Mouse (Mus musculus): ENCODE data around the gene Nwd2. TPM values are rescaled to one million over a fixed set of nuclear protein-coding genes. Genes with fewer than 3 reads are reported as not detected.

Gene Nwd2
- polyA plus RNA-seq, 1 experiment = not detected

GRCm38 (mm10) chr5:63728955-63729354 is 80.1 kb downstream of the Nwd2 start:
- no peak overlapping the region for H3K4me3 ChIP-seq (replicated peaks; ENCODE audit: control insufficient read depth, low read depth, low read length)
- WGBS = 64% methylated on average over 3 of the region's 3 CpGs
- no peak overlapping the region for H3K27ac ChIP-seq (ENCODE audit: control insufficient read depth, insufficient read depth, low read depth, low read length, poor library complexity)
- TF ChIP-seq CTCF (IDR thresholded peaks at IDR 0.05; ENCODE audit: control insufficient read depth, insufficient read depth, low read length) = no peak
- TF ChIP-seq POLR2A (IDR thresholded peaks at IDR 0.05; ENCODE audit: borderline replicate concordance, control insufficient read depth, low read depth, low read length) = no peak
- no peaks in the 10 kb centered on the region for H3K4me1 ChIP-seq (ENCODE audit: control insufficient read depth, insufficient read depth, low read length)

GRCm38 (mm10) chr5:63735521-63735920 is 86.6 kb downstream of the Nwd2 start:
- Histone ChIP-seq H3K4me3 (replicated peaks; ENCODE audit: control insufficient read depth, low read depth, low read length) (no peak overlapping the region), H3K27ac (ENCODE audit: control insufficient read depth, insufficient read depth, low read depth, low read length, poor library complexity) (no peak overlapping the region), H3K4me1 (ENCODE audit: control insufficient read depth, insufficient read depth, low read length) (no peaks in the 10 kb centered on the region)
- 80% methylated on average over 7 of the region's 7 CpGs for WGBS
- TF ChIP-seq POLR2A (IDR thresholded peaks at IDR 0.05; ENCODE audit: borderline replicate concordance, control insufficient read depth, low read depth, low read length) = no peak
- no peak for TF ChIP-seq CTCF (IDR thresholded peaks at IDR 0.05; ENCODE audit: control insufficient read depth, insufficient read depth, low read length)

GRCm38 (mm10) chr5:63743426-63743825 is 94.5 kb downstream of the Nwd2 start:
- H3K27ac ChIP-seq (ENCODE audit: control insufficient read depth, insufficient read depth, low read depth, low read length, poor library complexity) = no peak overlapping the region
- no peaks in the 10 kb centered on the region for H3K4me1 ChIP-seq (ENCODE audit: control insufficient read depth, insufficient read depth, low read length)
- TF ChIP-seq CTCF (IDR thresholded peaks at IDR 0.05; ENCODE audit: control insufficient read depth, insufficient read depth, low read length) (no peak), POLR2A (IDR thresholded peaks at IDR 0.05; ENCODE audit: borderline replicate concordance, control insufficient read depth, low read depth, low read length) (no peak)
- H3K4me3 ChIP-seq (replicated peaks; ENCODE audit: control insufficient read depth, low read depth, low read length) = no peak overlapping the region
- 73% methylated on average over 2 of the region's 2 CpGs for WGBS

GRCm38 (mm10) chr5:63748299-63748698 is 99.4 kb downstream of the Nwd2 start:
- TF ChIP-seq CTCF (IDR thresholded peaks at IDR 0.05; ENCODE audit: control insufficient read depth, insufficient read depth, low read length) (no peak), POLR2A (IDR thresholded peaks at IDR 0.05; ENCODE audit: borderline replicate concordance, control insufficient read depth, low read depth, low read length) (no peak)
- Histone ChIP-seq H3K27ac (ENCODE audit: control insufficient read depth, insufficient read depth, low read depth, low read length, poor library complexity) (no peak overlapping the region), H3K4me3 (replicated peaks; ENCODE audit: control insufficient read depth, low read depth, low read length) (no peak overlapping the region), H3K4me1 (ENCODE audit: control insufficient read depth, insufficient read depth, low read length) (no peaks in the 10 kb centered on the region)
- 76% methylated on average over 2 of the region's 2 CpGs for WGBS

GRCm38 (mm10) chr5:63748759-63749158 is 99.9 kb downstream of the Nwd2 start:
- H3K4me3 ChIP-seq (replicated peaks; ENCODE audit: control insufficient read depth, low read depth, low read length) = no peak overlapping the region
- H3K4me1 ChIP-seq (ENCODE audit: control insufficient read depth, insufficient read depth, low read length) = no peaks in the 10 kb centered on the region
- TF ChIP-seq POLR2A (IDR thresholded peaks at IDR 0.05; ENCODE audit: borderline replicate concordance, control insufficient read depth, low read depth, low read length) (no peak), CTCF (IDR thresholded peaks at IDR 0.05; ENCODE audit: control insufficient read depth, insufficient read depth, low read length) (no peak)
- WGBS = 71% methylated on average over 1 of the region's 1 CpGs
- no peak overlapping the region for H3K27ac ChIP-seq (ENCODE audit: control insufficient read depth, insufficient read depth, low read depth, low read length, poor library complexity)

GRCm38 (mm10) chr5:63755092-63755761 is 106.3 kb downstream of the Nwd2 start:
- H3K27ac ChIP-seq (ENCODE audit: control insufficient read depth, insufficient read depth, low read depth, low read length, poor library complexity) = no peak overlapping the region
- WGBS = 66% methylated on average over 5 of the region's 5 CpGs

GRCm38 (mm10) chr5:63755938-63756337 is 107.0 kb downstream of the Nwd2 start:
- no peak for TF ChIP-seq CTCF (IDR thresholded peaks at IDR 0.05; ENCODE audit: control insufficient read depth, insufficient read depth, low read length)
- TF ChIP-seq POLR2A (IDR thresholded peaks at IDR 0.05; ENCODE audit: borderline replicate concordance, control insufficient read depth, low read depth, low read length) = no peak

More at GRCm38 (mm10) chr5:63755092-63755761, 106.3 kb downstream of the Nwd2 start:
- H3K4me1 ChIP-seq (ENCODE audit: control insufficient read depth, insufficient read depth, low read length) = no peaks in the 10 kb centered on the region
- no peak overlapping the region for H3K4me3 ChIP-seq (replicated peaks; ENCODE audit: control insufficient read depth, low read depth, low read length)
- TF ChIP-seq CTCF (IDR thresholded peaks at IDR 0.05; ENCODE audit: control insufficient read depth, insufficient read depth, low read length) = no peak
- TF ChIP-seq POLR2A (IDR thresholded peaks at IDR 0.05; ENCODE audit: borderline replicate concordance, control insufficient read depth, low read depth, low read length) = no peak

GRCm38 (mm10) chr5:63765886-63766285 is 117.0 kb downstream of the Nwd2 start:
- TF ChIP-seq POLR2A (IDR thresholded peaks at IDR 0.05; ENCODE audit: borderline replicate concordance, control insufficient read depth, low read depth, low read length) = no peak
- no peak for TF ChIP-seq CTCF (IDR thresholded peaks at IDR 0.05; ENCODE audit: control insufficient read depth, insufficient read depth, low read length)
- H3K4me1 ChIP-seq (ENCODE audit: control insufficient read depth, insufficient read depth, low read length) = no peaks in the 10 kb centered on the region
- no peak overlapping the region for H3K27ac ChIP-seq (ENCODE audit: control insufficient read depth, insufficient read depth, low read depth, low read length, poor library complexity)
- no peak overlapping the region for H3K4me3 ChIP-seq (replicated peaks; ENCODE audit: control insufficient read depth, low read depth, low read length)
- WGBS = 90% methylated on average over 4 of the region's 4 CpGs

More at GRCm38 (mm10) chr5:63755938-63756337, 107.0 kb downstream of the Nwd2 start:
- WGBS = 60% methylated on average over 3 of the region's 3 CpGs
- Histone ChIP-seq H3K4me3 (replicated peaks; ENCODE audit: control insufficient read depth, low read depth, low read length) (no peak overlapping the region), H3K4me1 (ENCODE audit: control insufficient read depth, insufficient read depth, low read length) (no peaks in the 10 kb centered on the region), H3K27ac (ENCODE audit: control insufficient read depth, insufficient read depth, low read depth, low read length, poor library complexity) (no peak overlapping the region)

Data from bone marrow, adult 2 months (tissue).